Mouse (Mus musculus) thymus, adult 2 months (tissue): ENCODE results near the gene Sec31b.

Source experiments
- CTCF ChIP-seq: fragments of 200-500 bp; IDR thresholded peaks from 2 replicates; pipeline ENCODE4 v1.5.1; 2012; ENCODE audit warnings: mild to moderate bottlenecking, control low read depth, low read length, moderate library complexity, borderline replicate concordance; ENCODE audit not compliant: control insufficient read depth, poor library complexity, insufficient read depth; ENCODE audit errors: extremely low read depth
- POLR2A ChIP-seq: fragments of 200-500 bp; IDR thresholded peaks from 2 replicates; pipeline ENCODE4 v1.6.1; 2012; ENCODE audit warnings: mild to moderate bottlenecking, low read length, control low read depth, moderate library complexity; ENCODE audit not compliant: control insufficient read depth, poor library complexity, insufficient read depth; ENCODE audit errors: extremely low read depth

- no peak for TF ChIP-seq POLR2A
- TF ChIP-seq CTCF: no peak
Measured at GRCm38 (mm10) chr19:44501925-44502324, 43.7 kb downstream of the Sec31b start.
